Mouse (Mus musculus) heart, embryonic 14.5 days (tissue): ENCODE data around the gene Itgae. TPM values are rescaled to one million over a fixed set of nuclear protein-coding genes. Genes with fewer than 3 reads are reported as not detected.

Experiments
- ATAC-seq: fragments of 200-750 bp; cut with Nextera tagmentation; 2 replicates; pipeline ENCODE4 v1.8.0; 2017; ENCODE audit warnings: low read depth, moderate TSS enrichment; ENCODE audit not compliant: insufficient number of reproducible peaks, insufficient read depth, low FRiP score
- H3K27ac ChIP-seq, 2 experiments: fragments of 200-500 bp in 1 of 2; fragments of 300-500 bp in 1 of 2; sonication (generic) in 1 of 2; replicated peaks in 1 of 2; 2 replicates each; pipeline ENCODE4 v1.5.1; 2012 to 2014; ENCODE audit warnings: low read depth in 2 of 2, low read length in 2 of 2, control low read depth in 1 of 2, mild to moderate bottlenecking in 1 of 2, mixed read lengths in 1 of 2; ENCODE audit not compliant: control insufficient read depth in 1 of 2, insufficient read depth in 1 of 2
- H3K27me3 ChIP-seq: fragments of 300-500 bp; sonication (generic); 2 replicates; pipeline ENCODE4 v1.6.1; 2014; ENCODE audit warnings: mild to moderate bottlenecking, low read length, control low read depth; ENCODE audit not compliant: control insufficient read depth, insufficient read depth
- H3K36me3 ChIP-seq: fragments of 300-500 bp; sonication (generic); 2 replicates; pipeline ENCODE4 v1.6.1; 2014; ENCODE audit warnings: mild to moderate bottlenecking, control low read depth, low read length, mixed read lengths; ENCODE audit not compliant: control insufficient read depth, insufficient read depth
- H3K4me1 ChIP-seq, 2 experiments: fragments of 200-500 bp in 1 of 2; fragments of 300-500 bp in 1 of 2; sonication (generic) in 1 of 2; 2 replicates each; pipeline ENCODE4 v1.6.1; 2012 to 2014; ENCODE audit warnings: low read length in 2 of 2, control low read depth in 1 of 2, mixed read lengths in 1 of 2; ENCODE audit not compliant: control insufficient read depth in 2 of 2, insufficient read depth in 2 of 2
- H3K4me2 ChIP-seq: fragments of 300-500 bp; sonication (generic); 2 replicates; pipeline ENCODE4 v1.6.1; 2014; ENCODE audit warnings: mild to moderate bottlenecking, low read length
- H3K4me3 ChIP-seq, 2 experiments: fragments of 200-500 bp in 1 of 2; fragments of 300-500 bp in 1 of 2; sonication (generic) in 1 of 2; 2 replicates each; pipeline ENCODE4 v1.5.1; 2012 to 2014; ENCODE audit warnings: low read length in 2 of 2, mild to moderate bottlenecking in 2 of 2, control low read depth in 1 of 2, low read depth in 1 of 2, moderate library complexity in 1 of 2; ENCODE audit not compliant: control insufficient read depth in 1 of 2, insufficient read depth in 1 of 2
- H3K9ac ChIP-seq: fragments of 300-500 bp; sonication (generic); 2 replicates; pipeline ENCODE4 v1.6.1; 2014; ENCODE audit warnings: mild to moderate bottlenecking, low read length
- H3K9me3 ChIP-seq: fragments of 300-500 bp; sonication (generic); 2 replicates; pipeline ENCODE4 v1.6.1; 2016; ENCODE audit warnings: low read length, control low read depth; ENCODE audit not compliant: control insufficient read depth
- WGBS: fragments of 180-500 bp; shearing (Covaris S2); extraction: QIAGEN DNeasy Blood & Tissue Kit; methylation state at CpG from one replicate; pipeline ENCODE4 v1.1.7; 2014; 5-methylcytosine and 5-hydroxymethylcytosine counted together
- polyA plus RNA-seq: library from polyadenylated mRNA; unstranded; fragments of >200 nt; fragmentation: Nextera tagmentation; extraction: Ambion mirVana; gene quantifications from 2 replicates; pipeline ENCODE4 v1.2.1, GENCODE M21; 2014

Itgae gene
- polyA plus RNA-seq, 1 experiment from 2014 or later = 0.22 TPM

DNA sequence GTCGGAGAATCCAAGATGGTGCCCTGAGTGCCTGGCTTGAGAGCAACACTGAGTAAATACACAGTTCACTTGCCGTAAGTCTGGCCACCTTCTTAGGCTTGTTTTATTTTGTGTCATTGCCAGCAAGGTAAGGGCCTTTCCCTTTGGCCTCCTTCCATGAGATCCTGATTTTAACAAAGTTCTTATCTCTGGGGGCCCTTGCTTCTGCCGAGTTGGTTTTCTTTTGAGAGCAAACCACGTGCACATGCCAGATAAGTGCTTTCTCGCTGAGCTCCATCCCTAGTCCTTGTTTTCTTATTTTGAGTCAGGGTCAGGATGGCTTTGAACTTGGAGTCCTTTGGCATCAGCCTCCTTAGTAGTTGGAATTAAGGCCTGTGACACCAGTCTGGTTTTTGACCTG is 32.7 kb upstream of the Itgae start:
- Histone ChIP-seq H3K4me1 (peaks cover 0 to 13% of the 10 kb centered on the region in 2 experiments; a peak in 2 of 4 replicates), H3K36me3 (peaks cover 81% of the 10 kb centered on the region), H3K27me3 (no peaks in the 10 kb centered on the region), H3K9me3 (no peaks in the 10 kb centered on the region), H3K4me2 (no peak overlapping the region), H3K4me3 (no peak overlapping the region), H3K27ac (no peak overlapping the region), H3K9ac (no peak overlapping the region)
- no peak for ATAC-seq
- WGBS = 44% methylated on average over 5 of the region's 5 CpGs

DNA sequence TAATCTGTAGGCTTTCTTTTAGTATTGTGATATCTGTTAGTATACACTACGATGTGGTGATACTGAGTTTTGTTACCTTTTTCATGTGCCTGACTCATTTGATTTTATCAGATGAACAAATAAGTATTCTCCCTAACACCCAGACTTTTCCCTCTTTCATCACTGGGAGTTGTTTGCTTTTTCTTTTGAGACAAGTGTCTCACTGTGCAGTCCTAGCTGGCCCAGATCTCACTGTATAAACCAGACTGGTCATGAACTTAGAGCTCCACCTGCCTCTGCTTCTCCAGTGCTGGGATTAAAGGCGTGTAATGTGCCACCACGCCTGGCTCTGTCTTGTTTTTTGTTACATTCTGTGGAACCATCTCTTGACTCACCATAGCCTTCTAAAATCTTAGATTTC is 30.8 kb upstream of the Itgae start:
- Histone ChIP-seq H3K4me1 (peaks cover 0 to 13% of the 10 kb centered on the region in 2 experiments; a peak in 2 of 4 replicates), H3K36me3 (peaks cover 62% of the 10 kb centered on the region)

DNA sequence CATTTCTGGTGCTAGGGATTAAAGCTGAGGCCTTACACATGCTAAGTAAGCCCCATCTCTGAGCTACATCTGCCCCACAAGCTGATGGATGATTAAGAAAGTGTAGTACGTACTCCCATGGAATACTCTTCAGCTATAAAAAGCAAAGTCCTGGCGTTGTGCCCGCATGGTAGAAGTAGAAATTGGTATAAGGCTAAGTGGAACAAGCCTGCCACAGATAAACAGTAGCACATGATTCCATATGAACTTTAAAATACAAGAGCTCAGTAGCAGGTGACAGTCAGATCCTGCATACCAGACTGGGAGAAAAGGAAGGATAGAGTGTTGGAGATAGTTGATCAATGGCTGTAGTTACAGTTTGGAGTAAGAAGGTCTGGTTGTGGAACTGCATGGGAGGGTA is 29.0 kb upstream of the Itgae start:
- 30% methylated on average over 3 of the region's 3 CpGs for WGBS
- no peaks in the 10 kb centered on the region for H3K9me3 ChIP-seq
- H3K27me3 ChIP-seq = no peaks in the 10 kb centered on the region
- ATAC-seq = no peak
- no peak overlapping the region for H3K4me3 ChIP-seq
- peaks cover 0 to 13% of the 10 kb centered on the region in 2 experiments; a peak in 2 of 4 replicates for H3K4me1 ChIP-seq
- H3K9ac ChIP-seq = no peak overlapping the region
- no peak overlapping the region for H3K4me2 ChIP-seq
- H3K36me3 ChIP-seq = peaks cover 55% of the 10 kb centered on the region
- H3K27ac ChIP-seq = peak overlapping the region; percentile 33 to 41; a peak in 2 of 4 replicates

More for the DNA sequence above, 30.8 kb upstream of the Itgae start:
- no peak overlapping the region for H3K27ac ChIP-seq
- no peaks in the 10 kb centered on the region for H3K27me3 ChIP-seq
- ATAC-seq = no peak
- 93% methylated on average over 3 of the region's 3 CpGs for WGBS
- no peak overlapping the region for H3K9ac ChIP-seq
- no peak overlapping the region for H3K4me2 ChIP-seq
- H3K4me3 ChIP-seq = no peak overlapping the region
- no peaks in the 10 kb centered on the region for H3K9me3 ChIP-seq

DNA sequence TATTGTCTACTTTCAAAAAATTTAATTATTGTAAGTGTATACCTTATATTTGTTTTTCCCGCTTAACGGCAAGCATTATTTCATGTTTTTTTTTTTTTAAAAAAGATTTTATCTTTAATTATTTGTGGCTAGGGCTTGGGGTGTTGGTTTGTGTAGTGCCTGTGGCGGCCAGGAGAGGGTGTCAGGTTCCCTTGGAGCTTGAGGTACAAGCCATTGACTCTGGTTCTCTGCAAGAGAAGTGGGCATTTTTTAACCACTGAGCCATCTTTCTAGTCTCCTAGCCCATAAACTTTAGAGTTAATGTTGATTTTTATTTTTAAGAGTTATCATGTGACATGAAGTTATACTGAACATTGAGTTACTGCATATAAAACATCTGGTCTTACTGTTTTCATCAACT is 18.5 kb upstream of the Itgae start:
- 84% methylated on average over 3 of the region's 3 CpGs for WGBS

DNA sequence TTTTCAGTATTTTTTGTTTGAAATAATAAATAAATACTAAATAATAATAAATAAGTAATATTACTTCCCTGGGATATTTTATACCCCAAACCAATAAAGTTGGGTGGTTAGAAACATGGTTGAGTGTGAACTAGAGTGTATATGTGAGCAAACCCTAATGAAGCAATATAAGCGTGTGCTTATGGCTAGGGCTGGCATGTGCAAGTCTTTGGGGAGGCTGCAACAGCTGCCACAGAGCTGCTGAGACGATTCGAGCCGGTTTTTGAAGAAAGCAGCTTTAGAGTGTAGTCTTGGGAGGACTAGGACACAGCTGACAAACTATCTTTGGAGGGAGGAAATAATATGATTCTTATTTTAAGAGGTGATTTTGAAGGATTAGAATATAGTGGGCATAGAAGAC is 14.1 kb upstream of the Itgae start:
- Histone ChIP-seq H3K9ac (no peak overlapping the region), H3K27me3 (no peaks in the 10 kb centered on the region), H3K9me3 (no peaks in the 10 kb centered on the region), H3K4me1 (no peaks in the 10 kb centered on the region), H3K4me2 (no peak overlapping the region), H3K36me3 (peaks cover 96% of the 10 kb centered on the region), H3K27ac (no peak overlapping the region), H3K4me3 (no peak overlapping the region)
- no peak for ATAC-seq
- 88% methylated on average over 4 of the region's 4 CpGs for WGBS

More for the DNA sequence above, 18.5 kb upstream of the Itgae start:
- Histone ChIP-seq H3K9ac (no peak overlapping the region), H3K9me3 (no peaks in the 10 kb centered on the region), H3K36me3 (peaks cover 96% of the 10 kb centered on the region), H3K4me3 (no peak overlapping the region), H3K27me3 (no peaks in the 10 kb centered on the region), H3K4me1 (no peaks in the 10 kb centered on the region), H3K27ac (no peak overlapping the region), H3K4me2 (no peak overlapping the region)
- ATAC-seq = no peak

DNA sequence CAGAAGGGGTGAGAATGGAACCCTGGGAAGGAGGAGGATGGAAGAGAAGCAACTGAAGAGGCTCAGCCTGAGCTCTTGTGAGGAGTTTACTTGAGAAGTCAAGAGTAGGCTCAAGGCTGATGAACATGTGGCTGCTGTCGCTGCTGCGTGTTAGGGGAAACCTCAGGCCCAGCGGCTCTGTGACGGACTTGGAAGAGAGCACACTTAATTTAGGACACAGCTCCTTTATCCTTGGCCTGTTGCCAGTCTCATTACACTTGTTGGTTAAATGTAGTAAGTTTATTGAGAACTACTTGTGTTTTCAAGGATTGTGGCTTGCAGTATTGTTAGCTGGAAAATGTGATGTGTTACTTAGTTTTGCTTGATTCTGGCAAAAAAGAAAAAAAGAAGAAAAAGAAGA is 13.7 kb upstream of the Itgae start:
- no peaks in the 10 kb centered on the region for H3K4me1 ChIP-seq
- WGBS = 52% methylated on average over 4 of the region's 4 CpGs
- no peaks in the 10 kb centered on the region for H3K9me3 ChIP-seq
- H3K9ac ChIP-seq = no peak overlapping the region
- no peak overlapping the region for H3K27ac ChIP-seq
- H3K4me3 ChIP-seq = no peak overlapping the region
- H3K4me2 ChIP-seq = no peak overlapping the region
- H3K27me3 ChIP-seq = no peaks in the 10 kb centered on the region
- peaks cover 96% of the 10 kb centered on the region for H3K36me3 ChIP-seq
- ATAC-seq = no peak

DNA sequence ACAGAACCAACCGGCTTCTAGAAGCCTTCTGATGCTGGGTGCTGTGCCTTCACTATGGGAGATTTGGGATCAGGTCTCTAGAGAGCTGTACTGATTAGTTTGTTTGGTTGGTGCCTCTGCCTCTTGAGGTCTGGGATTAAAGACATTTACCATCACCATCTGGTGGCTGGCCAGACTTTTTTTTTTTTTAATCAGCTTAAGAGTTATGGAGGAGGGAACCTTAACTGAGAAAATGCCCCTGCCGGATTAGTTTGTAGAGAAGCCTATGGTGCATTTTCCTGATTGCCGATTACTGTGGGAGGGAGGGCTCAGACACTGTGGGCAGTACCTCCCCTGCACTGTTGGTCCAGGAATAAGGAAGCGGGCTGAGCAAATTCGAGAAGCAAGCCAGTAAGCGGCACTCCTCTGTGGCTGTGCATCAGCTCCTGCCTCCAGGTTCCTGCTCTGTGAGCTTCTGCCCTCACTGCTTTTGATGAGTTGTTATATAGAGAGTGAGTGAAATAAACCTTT is 13.1 kb upstream of the Itgae start:
- Histone ChIP-seq H3K36me3 (peaks cover 100% of the 10 kb centered on the region), H3K27me3 (no peaks in the 10 kb centered on the region), H3K9ac (no peak overlapping the region), H3K4me3 (no peak overlapping the region), H3K27ac (no peak overlapping the region), H3K9me3 (no peaks in the 10 kb centered on the region), H3K4me2 (no peak overlapping the region), H3K4me1 (no peaks in the 10 kb centered on the region)
- no peak for ATAC-seq
- WGBS = 86% methylated on average over 6 of the region's 6 CpGs

DNA sequence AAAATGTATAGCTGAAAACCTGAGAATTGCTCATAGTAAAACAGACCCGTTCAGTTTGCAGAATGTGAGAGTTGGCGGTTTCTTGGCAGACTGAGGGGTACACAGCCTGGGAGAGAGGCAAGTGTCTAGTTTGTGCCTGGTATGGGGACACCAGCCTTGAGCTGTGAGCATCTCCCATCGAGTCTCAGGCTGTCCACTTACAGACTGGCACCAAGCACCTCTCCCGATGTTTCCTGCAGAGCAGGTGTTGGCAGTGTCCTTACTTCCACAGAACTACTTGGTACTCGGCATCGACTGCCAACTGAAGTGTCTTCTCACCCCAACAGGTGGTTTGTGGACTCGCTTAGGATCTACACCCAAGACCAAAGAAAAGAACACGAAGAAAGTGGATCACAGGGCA is 11.8 kb upstream of the Itgae start:
- ATAC-seq = no peak
- Histone ChIP-seq H3K36me3 (peaks cover 96% of the 10 kb centered on the region), H3K27ac (no peak overlapping the region), H3K27me3 (no peaks in the 10 kb centered on the region), H3K4me3 (no peak overlapping the region), H3K4me2 (no peak overlapping the region), H3K9me3 (no peaks in the 10 kb centered on the region), H3K4me1 (no peaks in the 10 kb centered on the region), H3K9ac (no peak overlapping the region)
- WGBS = 92% methylated on average over 8 of the region's 8 CpGs
